Mouse (Mus musculus): ENCODE measurements around the gene H2al1c. TPM values are rescaled to one million over a fixed set of nuclear protein-coding genes. Genes with fewer than 3 reads are reported as not detected.
"Not testable (repeated sequence)": the region's sequence is repeated elsewhere in the genome, so short reads cannot be mapped to it uniquely, and the experiment has no call there.

The H2al1c gene
- polyA plus RNA-seq, 1 experiment: not detected

DNA sequence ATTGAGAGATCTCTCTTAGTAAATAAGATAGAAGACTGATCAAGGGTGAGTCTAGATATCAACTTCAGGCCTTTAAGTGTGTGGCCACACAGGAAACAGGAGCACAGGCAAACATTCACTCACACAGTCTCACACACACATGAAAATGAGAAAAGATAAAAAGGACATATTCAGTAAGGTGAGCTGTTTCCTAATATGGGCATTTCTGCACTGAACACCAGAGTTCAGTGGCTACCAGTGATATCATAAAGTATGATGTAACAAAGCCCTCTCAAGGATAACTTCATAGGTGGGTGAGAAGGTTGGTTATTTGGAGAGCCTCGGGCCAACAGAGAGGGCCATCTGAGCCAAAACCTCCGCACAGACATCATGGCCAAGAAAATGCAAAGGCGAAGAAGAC is 12.5 kb downstream of the H2al1c start, which contains the start of gene H2al1g:
Gene H2al1g, plus strand, starts transcription at position 301 of the 400 bp plus-strand sequence.
- not testable (repeated sequence) for H3K4me1 ChIP-seq (ENCODE audit: control insufficient read depth, insufficient read depth, low read length); DNase-seq; H3K4me3 ChIP-seq (replicated peaks; ENCODE audit: extremely low read depth, low read depth, low read length)
- WGBS: no CpG with 5 or more reads among the region's 3 CpGs

DNA sequence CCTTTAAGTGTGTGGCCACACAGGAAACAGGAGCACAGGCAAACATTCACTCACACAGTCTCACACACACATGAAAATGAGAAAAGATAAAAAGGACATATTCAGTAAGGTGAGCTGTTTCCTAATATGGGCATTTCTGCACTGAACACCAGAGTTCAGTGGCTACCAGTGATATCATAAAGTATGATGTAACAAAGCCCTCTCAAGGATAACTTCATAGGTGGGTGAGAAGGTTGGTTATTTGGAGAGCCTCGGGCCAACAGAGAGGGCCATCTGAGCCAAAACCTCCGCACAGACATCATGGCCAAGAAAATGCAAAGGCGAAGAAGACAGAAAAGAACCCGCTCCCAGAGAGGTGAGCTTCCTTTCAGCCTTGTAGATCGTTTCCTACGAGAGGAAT is 15.7 kb downstream of the H2al1c start, which contains the start of gene H2al1h:
Gene H2al1h, plus strand, starts transcription at position 301 of the 400 bp plus-strand sequence.
- H3K4me1 ChIP-seq (ENCODE audit: control insufficient read depth, insufficient read depth, low read length); DNase-seq; H3K4me3 ChIP-seq (replicated peaks; ENCODE audit: extremely low read depth, low read depth, low read length): not testable (repeated sequence)
- WGBS: no CpG with 5 or more reads among the region's 6 CpGs

DNA sequence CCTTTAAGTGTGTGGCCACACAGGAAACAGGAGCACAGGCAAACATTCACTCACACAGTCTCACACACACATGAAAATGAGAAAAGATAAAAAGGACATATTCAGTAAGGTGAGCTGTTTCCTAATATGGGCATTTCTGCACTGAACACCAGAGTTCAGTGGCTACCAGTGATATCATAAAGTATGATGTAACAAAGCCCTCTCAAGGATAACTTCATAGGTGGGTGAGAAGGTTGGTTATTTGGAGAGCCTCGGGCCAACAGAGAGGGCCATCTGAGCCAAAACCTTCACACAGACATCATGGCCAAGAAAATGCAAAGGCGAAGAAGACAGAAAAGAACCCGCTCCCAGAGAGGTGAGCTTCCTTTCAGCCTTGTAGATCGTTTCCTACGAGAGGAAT is 18.9 kb downstream of the H2al1c start, which contains the start of gene H2al1i:
Gene H2al1i, plus strand, starts transcription at position 301 of the 400 bp plus-strand sequence.
- WGBS: 85% methylated on average over 3 of the region's 5 CpGs
- DNase-seq; H3K4me1 ChIP-seq (ENCODE audit: control insufficient read depth, insufficient read depth, low read length); H3K4me3 ChIP-seq (replicated peaks; ENCODE audit: extremely low read depth, low read depth, low read length): not testable (repeated sequence)

DNA sequence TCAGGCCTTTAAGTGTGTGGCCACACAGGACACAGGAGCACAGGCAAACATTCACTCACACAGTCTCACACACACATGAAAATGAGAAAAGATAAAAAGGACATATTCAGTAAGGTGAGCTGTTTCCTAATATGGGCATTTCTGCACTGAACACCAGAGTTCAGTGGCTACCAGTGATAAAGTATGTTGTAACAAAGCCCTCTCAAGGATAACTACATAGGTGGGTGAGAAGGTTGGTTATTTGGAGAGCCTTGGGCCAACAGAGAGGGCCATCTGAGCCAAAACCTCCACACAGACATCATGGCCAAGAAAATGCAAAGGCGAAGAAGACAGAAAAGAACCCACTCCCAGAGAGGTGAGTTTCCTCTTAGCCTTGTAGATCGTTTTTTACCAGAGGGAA is 22.1 kb downstream of the H2al1c start, which contains the start of gene H2al1j:
Gene H2al1j, plus strand, starts transcription at position 301 of the 400 bp plus-strand sequence.
- not testable (repeated sequence) for H3K4me3 ChIP-seq (replicated peaks; ENCODE audit: extremely low read depth, low read depth, low read length); H3K4me1 ChIP-seq (ENCODE audit: control insufficient read depth, insufficient read depth, low read length); DNase-seq
- 80% methylated on average over 2 of the region's 2 CpGs for WGBS

DNA sequence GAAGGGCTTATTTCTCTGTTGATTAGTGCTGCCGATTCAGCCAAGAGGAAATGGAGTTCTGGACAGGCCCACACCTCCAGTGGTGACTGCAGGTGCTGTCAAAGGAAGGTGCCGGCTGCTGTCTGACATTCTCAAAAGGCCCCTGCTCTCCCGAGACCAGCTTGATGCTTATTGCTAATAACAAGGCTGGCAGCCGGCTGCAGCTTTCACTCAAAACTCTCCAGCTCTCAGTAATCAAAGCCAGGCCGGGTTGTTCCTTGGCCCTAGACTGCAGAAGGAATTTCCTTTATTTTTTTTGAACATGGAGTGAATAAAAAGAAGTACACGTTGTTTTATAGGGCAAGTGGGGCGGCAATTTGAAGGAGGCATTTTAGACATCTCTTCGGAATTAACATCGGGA is 40.3 kb downstream of the H2al1c start:
- no peaks in the 10 kb centered on the region for H3K4me1 ChIP-seq (ENCODE audit: control insufficient read depth, insufficient read depth, low read length)
- WGBS: 66% methylated on average over 9 of the region's 9 CpGs
- TF ChIP-seq POLR2A (IDR thresholded peaks at IDR 0.05; ENCODE audit: borderline replicate concordance, extremely low read depth, low read depth, low read length) (no peak), CTCF (IDR thresholded peaks at IDR 0.05; ENCODE audit: insufficient read depth, low read length) (no peak)
- H3K4me3 ChIP-seq (replicated peaks; ENCODE audit: extremely low read depth, low read depth, low read length): no peak overlapping the region
- no peak for DNase-seq

DNA sequence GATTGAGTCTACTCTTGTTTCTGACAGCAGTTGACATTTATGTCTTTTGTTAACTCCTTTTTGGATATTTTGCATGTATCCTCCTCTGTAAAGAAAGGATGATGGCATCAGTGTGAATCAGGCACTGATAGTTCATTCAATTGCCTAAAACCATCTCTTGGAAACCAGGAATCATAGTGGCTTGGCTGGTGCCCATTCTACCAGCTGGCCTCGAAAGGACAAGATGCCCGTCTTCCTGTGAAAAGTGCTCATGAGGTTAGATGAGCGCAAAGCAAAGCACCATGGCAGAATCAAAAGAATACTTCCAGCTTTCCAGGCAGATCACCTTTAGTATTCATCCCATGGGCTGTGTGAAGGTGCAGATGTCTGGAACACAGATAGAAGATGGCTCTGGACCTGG is 41.3 kb downstream of the H2al1c start:
- H3K4me3 ChIP-seq (replicated peaks; ENCODE audit: extremely low read depth, low read depth, low read length): no peak overlapping the region
- 87% methylated on average over 3 of the region's 3 CpGs for WGBS
- TF ChIP-seq POLR2A (IDR thresholded peaks at IDR 0.05; ENCODE audit: borderline replicate concordance, extremely low read depth, low read depth, low read length) (no peak), CTCF (IDR thresholded peaks at IDR 0.05; ENCODE audit: insufficient read depth, low read length) (no peak)
- no peak for DNase-seq
- no peaks in the 10 kb centered on the region for H3K4me1 ChIP-seq (ENCODE audit: control insufficient read depth, insufficient read depth, low read length)

Other genes with a start within 250 kb of the H2al1c start
- gene H2al1a, start 6.4 kb upstream of the H2al1c start, polyA plus RNA-seq (2012; rRNA removed): not detected in 2 replicates
- gene H2al1b, start 3.2 kb upstream of the H2al1c start, polyA plus RNA-seq (2012; rRNA removed): not detected in 2 replicates
- gene H2al1d, start 3.2 kb downstream of the H2al1c start, polyA plus RNA-seq (2012; rRNA removed): not detected in 2 replicates
- gene H2al1e, start 6.3 kb downstream of the H2al1c start, polyA plus RNA-seq (2012; rRNA removed): not detected in 2 replicates
- not detected in 2 replicates for gene H2al1f, start 9.5 kb downstream of the H2al1c start, polyA plus RNA-seq (2012; rRNA removed)
- not detected in 2 replicates for gene H2al1g, start 12.6 kb downstream of the H2al1c start, polyA plus RNA-seq (2012; rRNA removed)
- gene H2al1h, start 15.8 kb downstream of the H2al1c start, polyA plus RNA-seq (2012; rRNA removed): not detected in 2 replicates
- not detected in 2 replicates for gene H2al1i, start 19.0 kb downstream of the H2al1c start, polyA plus RNA-seq (2012; rRNA removed)
- not detected in 2 replicates for gene H2al1j, start 22.2 kb downstream of the H2al1c start, polyA plus RNA-seq (2012; rRNA removed)